Mouse (Mus musculus) midbrain, embryonic 11.5 days (tissue): ENCODE data around the gene Cd3g. TPM values are rescaled to one million over a fixed set of nuclear protein-coding genes. Genes with fewer than 3 reads are reported as not detected.

Experiments
- ATAC-seq: fragments of 200-750 bp; cut with Nextera tagmentation; 2 replicates; pipeline ENCODE4 v1.8.0; 2017; ENCODE audit warnings: moderate TSS enrichment, moderate library complexity; ENCODE audit not compliant: low FRiP score
- DNase-seq: peaks from one replicate; pipeline ENCODE4 v3.0.0; 2015; ENCODE audit warnings: low spot score; ENCODE audit errors: missing footprints
- H3K27ac ChIP-seq: fragments of 300-500 bp; sonication (generic); 2 replicates; pipeline ENCODE4 v1.5.1; 2014; ENCODE audit warnings: low read depth, low read length
- H3K27me3 ChIP-seq: fragments of 300-500 bp; sonication (generic); 2 replicates; pipeline ENCODE4 v1.6.1; 2014; ENCODE audit warnings: mild to moderate bottlenecking, low read length, moderate library complexity, mixed read lengths; ENCODE audit not compliant: control insufficient read depth, insufficient read depth
- H3K36me3 ChIP-seq: fragments of 300-500 bp; sonication (generic); 2 replicates; pipeline ENCODE4 v1.6.1; 2014; ENCODE audit warnings: mild to moderate bottlenecking, low read length, moderate library complexity, mixed read lengths; ENCODE audit not compliant: control insufficient read depth, insufficient read depth
- H3K4me1 ChIP-seq: fragments of 300-500 bp; sonication (generic); 2 replicates; pipeline ENCODE4 v1.6.1; 2014; ENCODE audit warnings: low read length; ENCODE audit not compliant: control insufficient read depth, insufficient read depth
- H3K4me2 ChIP-seq: fragments of 300-500 bp; sonication (generic); 2 replicates; pipeline ENCODE4 v1.6.1; 2014; ENCODE audit warnings: mild to moderate bottlenecking, moderate library complexity
- H3K4me3 ChIP-seq: fragments of 300-500 bp; sonication (generic); 2 replicates; pipeline ENCODE4 v1.5.1; 2014; ENCODE audit warnings: low read depth, low read length
- H3K9ac ChIP-seq: fragments of 300-500 bp; sonication (generic); 2 replicates; pipeline ENCODE4 v1.6.1; 2014; ENCODE audit warnings: low read length
- H3K9me3 ChIP-seq: fragments of 300-500 bp; sonication (generic); 2 replicates; pipeline ENCODE4 v1.6.1; 2016; ENCODE audit warnings: low read length; ENCODE audit not compliant: control insufficient read depth
- WGBS: fragments of 180-500 bp; shearing (Covaris S2); extraction: QIAGEN DNeasy Blood & Tissue Kit; methylation state at CpG from one replicate; pipeline ENCODE4 v1.1.7; 2014; 5-methylcytosine and 5-hydroxymethylcytosine counted together
- polyA plus RNA-seq: library from polyadenylated mRNA; unstranded; fragments of >200 nt; fragmentation: Nextera tagmentation; extraction: Ambion mirVana; gene quantifications from 2 replicates; pipeline ENCODE4 v1.2.1, GENCODE M21; 2014

Gene Cd3g
- polyA plus RNA-seq, 1 experiment from 2014 or later, result not detected

GRCm38 (mm10) chr9:44954432-44954831 is 25.8 kb downstream of the Cd3g start:
- no peak for DNase-seq
- 90% methylated on average over 3 of the region's 3 CpGs for WGBS
- ATAC-seq, result no peak

GRCm38 (mm10) chr9:44947836-44948235 is 32.4 kb downstream of the Cd3g start:
- H3K27me3 ChIP-seq, result no peaks in the 10 kb centered on the region
- ATAC-seq, result no peak
- no peak overlapping the region for H3K27ac ChIP-seq
- H3K4me2 ChIP-seq, result no peak overlapping the region
- no peak for DNase-seq
- no peaks in the 10 kb centered on the region for H3K9me3 ChIP-seq
- H3K4me1 ChIP-seq, result no peaks in the 10 kb centered on the region
- WGBS, result 95% methylated on average over 5 of the region's 5 CpGs
- H3K4me3 ChIP-seq, result no peak overlapping the region
- H3K36me3 ChIP-seq, result peaks cover 14% of the 10 kb centered on the region
- no peak overlapping the region for H3K9ac ChIP-seq

More at GRCm38 (mm10) chr9:44954432-44954831, 25.8 kb downstream of the Cd3g start:
- no peak overlapping the region for H3K9ac ChIP-seq
- no peak overlapping the region for H3K27ac ChIP-seq
- no peaks in the 10 kb centered on the region for H3K27me3 ChIP-seq
- H3K4me3 ChIP-seq, result no peak overlapping the region
- no peaks in the 10 kb centered on the region for H3K9me3 ChIP-seq
- H3K4me1 ChIP-seq, result no peaks in the 10 kb centered on the region
- no peak overlapping the region for H3K4me2 ChIP-seq
- H3K36me3 ChIP-seq, result peaks cover 9% of the 10 kb centered on the region

- H3K27ac ChIP-seq, result no peak overlapping the region
- DNase-seq (no peak), ATAC-seq (no peak)
- H3K4me1 ChIP-seq, result no peaks in the 10 kb centered on the region
- H3K27me3 ChIP-seq, result no peaks in the 10 kb centered on the region
- H3K36me3 ChIP-seq, result peaks cover 10% of the 10 kb centered on the region
- no peaks in the 10 kb centered on the region for H3K9me3 ChIP-seq
- H3K4me2 ChIP-seq, result no peak overlapping the region
- H3K9ac ChIP-seq, result no peak overlapping the region
- no peak overlapping the region for H3K4me3 ChIP-seq
- 93% methylated on average over 7 of the region's 7 CpGs for WGBS
Observed at GRCm38 (mm10) chr9:44946185-44946695, 34.0 kb downstream of the Cd3g start.

GRCm38 (mm10) chr9:44942421-44942820 is 37.8 kb downstream of the Cd3g start:
- DNase-seq (no peak), ATAC-seq (no peak)
- H3K4me3 ChIP-seq, result no peak overlapping the region
- no peak overlapping the region for H3K27ac ChIP-seq
- no peaks in the 10 kb centered on the region; the same call in 1 of the 2 replicates for H3K36me3 ChIP-seq
- H3K9me3 ChIP-seq, result no peaks in the 10 kb centered on the region
- no peaks in the 10 kb centered on the region for H3K4me1 ChIP-seq
- WGBS, result 94% methylated on average over 4 of the region's 4 CpGs
- H3K4me2 ChIP-seq, result no peak overlapping the region
- no peaks in the 10 kb centered on the region for H3K27me3 ChIP-seq
- H3K9ac ChIP-seq, result no peak overlapping the region

- Histone ChIP-seq H3K9me3 (no peaks in the 10 kb centered on the region), H3K36me3 (no peaks in the 10 kb centered on the region; the same call in 1 of the 2 replicates), H3K4me3 (no peak overlapping the region)
Observed at GRCm38 (mm10) chr9:44941756-44942155, 38.5 kb downstream of the Cd3g start.

GRCm38 (mm10) chr9:44921543-44921942 is 58.7 kb downstream of the Cd3g start:
- peaks cover 5% of the 10 kb centered on the region; the same call in 1 of the 2 replicates for H3K4me1 ChIP-seq
- 72% methylated on average over 2 of the region's 2 CpGs for WGBS
- no peak for DNase-seq
- no peaks in the 10 kb centered on the region for H3K36me3 ChIP-seq
- no peak for ATAC-seq
- H3K4me3 ChIP-seq, result peak overlapping the region; percentile 95
- H3K9me3 ChIP-seq, result no peaks in the 10 kb centered on the region
- peak overlapping the region; percentile 89; the same call in 1 of the 2 replicates for H3K9ac ChIP-seq
- peak overlapping the region; percentile 77 for H3K27ac ChIP-seq
- H3K27me3 ChIP-seq, result no peaks in the 10 kb centered on the region
- H3K4me2 ChIP-seq, result peak overlapping the region; percentile 88

More at GRCm38 (mm10) chr9:44941756-44942155, 38.5 kb downstream of the Cd3g start:
- H3K4me2 ChIP-seq, result no peak overlapping the region
- DNase-seq (no peak), ATAC-seq (no peak)
- no peaks in the 10 kb centered on the region for H3K27me3 ChIP-seq
- H3K27ac ChIP-seq, result no peak overlapping the region
- H3K4me1 ChIP-seq, result no peaks in the 10 kb centered on the region
- 92% methylated on average over 4 of the region's 4 CpGs for WGBS
- no peak overlapping the region for H3K9ac ChIP-seq

- peaks cover 5% of the 10 kb centered on the region; the same call in 1 of the 2 replicates for H3K4me1 ChIP-seq
- H3K4me3 ChIP-seq, result peak overlapping the region; percentile 95
- DNase-seq (no peak), ATAC-seq (peak; percentile 82)
- H3K9me3 ChIP-seq, result no peaks in the 10 kb centered on the region
- under 1% methylated on average over 8 of the region's 8 CpGs for WGBS
- peak overlapping the region; percentile 77 for H3K27ac ChIP-seq
- H3K36me3 ChIP-seq, result no peaks in the 10 kb centered on the region
- H3K4me2 ChIP-seq, result peak overlapping the region; percentile 88
- peak overlapping the region; percentile 89 for H3K9ac ChIP-seq
- H3K27me3 ChIP-seq, result no peaks in the 10 kb centered on the region
Observed at GRCm38 (mm10) chr9:44921123-44921468, 59.1 kb downstream of the Cd3g start.

GRCm38 (mm10) chr9:44920374-44921122 is 59.7 kb downstream of the Cd3g start, which contains the start of gene Atp5l:
Gene Atp5l, minus strand, starts transcription at chr9:44920742.
- no peaks in the 10 kb centered on the region for H3K9me3 ChIP-seq
- WGBS, result under 1% methylated on average over 48 of the region's 48 CpGs
- peaks cover 5% of the 10 kb centered on the region; the same call in 1 of the 2 replicates for H3K4me1 ChIP-seq
- no peaks in the 10 kb centered on the region for H3K36me3 ChIP-seq
- H3K4me3 ChIP-seq, result peak within 1 kb of the TSS; percentile 95
- no peaks in the 10 kb centered on the region for H3K27me3 ChIP-seq
- peak; percentile 99 for DNase-seq
- H3K9ac ChIP-seq, result peak within 1 kb of the TSS; percentile 89
- peak; percentile 87 for ATAC-seq
- peak within 1 kb of the TSS; percentile 77 for H3K27ac ChIP-seq
- peak within 1 kb of the TSS; percentile 88 for H3K4me2 ChIP-seq

- peak overlapping the region; percentile 88 for H3K4me2 ChIP-seq
- 45% methylated on average over 2 of the region's 2 CpGs for WGBS
Observed at GRCm38 (mm10) chr9:44919606-44920005, 60.6 kb downstream of the Cd3g start.

More at GRCm38 (mm10) chr9:44919606-44920005, 60.6 kb downstream of the Cd3g start:
- Histone ChIP-seq H3K27me3 (no peaks in the 10 kb centered on the region), H3K27ac (no peak overlapping the region), H3K9me3 (no peaks in the 10 kb centered on the region), H3K4me3 (peak overlapping the region; percentile 95), H3K36me3 (no peaks in the 10 kb centered on the region), H3K9ac (peak overlapping the region; percentile 89), H3K4me1 (peaks cover 5% of the 10 kb centered on the region; the same call in 1 of the 2 replicates)
- DNase-seq (no peak), ATAC-seq (no peak)
